Mouse (Mus musculus) urinary bladder, adult 18-20 months (tissue): Measurements from ENCODE around the gene Tepp.
A peak's percentile ranks its signal among the peaks of the same experiment; 100 is the strongest.

Source experiments
- DNase-seq, 2 experiments: peaks; one replicate each; pipeline ENCODE4 v3.0.0; 2022; ENCODE audit warnings: low spot score in 2 of 2, mixed read lengths in 2 of 2

Tepp gene

DNA sequence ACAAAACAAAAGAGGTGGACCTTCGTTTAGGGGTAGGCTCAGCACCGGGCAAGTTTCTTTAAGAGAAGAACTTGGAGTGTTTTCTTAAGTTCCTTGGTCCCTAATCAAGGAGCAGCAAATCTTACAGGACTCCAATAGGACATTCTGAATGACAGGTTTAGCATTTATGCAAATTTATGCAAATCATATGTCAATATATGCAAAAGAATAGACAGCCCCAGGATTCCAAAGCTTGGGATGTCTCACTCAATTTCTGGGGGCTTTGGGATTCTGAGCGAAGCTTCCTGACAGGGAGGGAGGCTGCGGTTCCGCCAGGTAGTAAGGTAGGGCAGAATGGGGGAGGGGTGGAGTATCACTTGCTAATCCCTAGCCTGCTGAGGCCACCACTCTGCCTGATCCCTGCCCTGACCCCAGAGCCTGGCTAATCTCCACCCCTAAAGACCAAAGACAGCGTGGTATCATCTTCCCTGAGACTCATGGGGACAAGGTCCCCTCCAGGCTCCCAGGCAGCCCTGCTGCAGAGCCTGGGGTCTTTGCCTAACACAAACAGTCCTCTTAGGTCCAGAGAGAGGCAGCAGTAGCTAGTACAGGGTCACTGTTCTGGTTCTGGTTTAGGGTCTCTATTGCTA, at the start of gene Tepp:
TSS of gene Tepp (plus strand) at position 225 of the 629 bp plus-strand sequence.
- DNase-seq, result no peak

DNA sequence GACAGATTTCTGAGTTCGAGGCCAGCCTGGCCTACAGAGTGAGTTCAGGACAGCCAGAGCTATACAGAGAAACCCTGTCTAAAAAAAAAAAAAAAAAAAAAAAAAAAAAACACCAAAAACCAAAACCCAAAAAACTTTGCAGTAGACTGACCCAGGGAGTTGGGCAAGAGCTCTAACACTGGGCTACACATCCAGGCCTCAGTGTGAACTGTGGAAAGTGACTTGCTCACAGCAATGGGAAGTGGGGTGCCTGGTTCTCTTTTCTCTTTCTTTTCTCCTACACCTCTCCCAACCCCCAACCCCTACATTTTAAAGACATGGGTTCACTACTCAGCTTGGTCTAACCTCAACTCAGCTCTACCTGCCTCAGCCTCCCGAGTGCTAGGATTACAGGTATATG, 48.2 kb upstream of the Tepp start:
- no peak for DNase-seq

DNA sequence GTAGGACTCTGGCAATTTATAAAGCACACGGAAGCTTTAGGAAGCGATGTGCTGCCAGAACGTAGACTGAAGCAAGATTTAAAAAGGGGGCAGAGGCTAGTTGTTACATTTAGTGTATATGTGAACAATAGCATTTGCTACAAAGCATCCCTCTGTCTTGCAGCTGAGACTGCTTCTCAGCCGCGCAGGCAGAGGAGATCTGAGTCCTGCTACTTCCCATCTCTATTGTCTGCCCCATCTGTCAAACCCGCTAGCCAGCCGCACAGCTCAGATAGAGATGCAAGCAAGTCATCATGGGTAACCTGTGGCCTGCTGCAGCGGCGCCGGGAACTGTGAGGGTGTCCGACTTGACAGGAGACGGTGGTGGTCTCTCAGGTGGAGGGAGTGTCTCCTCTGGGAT, 39.9 kb upstream of the Tepp start:
- DNase-seq, result no peak

- DNase-seq, result no peak
Measured at GRCm38 (mm10) chr8:95271841-95272240, 38.5 kb upstream of the Tepp start.

- no peak for DNase-seq
Measured at GRCm38 (mm10) chr8:95272871-95273270, 37.5 kb upstream of the Tepp start.

GRCm38 (mm10) chr8:95281493-95281892, 28.9 kb upstream of the Tepp start:
- DNase-seq, result no peak

GRCm38 (mm10) chr8:95289066-95289650, 21.2 kb upstream of the Tepp start:
- no peak for DNase-seq

- peak; percentile 33 to 71 for DNase-seq
Measured at GRCm38 (mm10) chr8:95293172-95293571, 17.2 kb upstream of the Tepp start.

DNA sequence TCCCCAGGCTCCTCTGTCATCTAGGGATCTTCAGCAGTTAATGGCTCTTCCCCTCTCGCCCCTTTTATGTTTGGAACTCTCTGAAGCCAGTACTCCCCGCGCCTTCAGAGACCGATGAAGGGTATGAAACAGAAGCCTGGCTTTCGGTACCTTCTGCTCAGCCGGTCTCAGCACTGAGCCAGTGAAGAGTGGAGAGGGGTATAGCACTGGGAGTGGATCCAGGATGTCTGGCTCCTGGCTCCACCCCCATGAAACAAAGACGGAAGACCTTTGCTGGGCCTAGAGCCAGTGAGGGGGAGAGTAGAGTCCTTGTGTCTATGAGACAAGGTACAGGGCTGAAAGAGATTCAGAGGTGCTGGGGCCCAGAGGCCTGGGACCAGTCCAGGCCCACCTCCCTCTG, 16.5 kb upstream of the Tepp start:
- DNase-seq, result no peak

- no peak for DNase-seq
Measured at GRCm38 (mm10) chr8:95302410-95302809, 8.0 kb upstream of the Tepp start.

DNA sequence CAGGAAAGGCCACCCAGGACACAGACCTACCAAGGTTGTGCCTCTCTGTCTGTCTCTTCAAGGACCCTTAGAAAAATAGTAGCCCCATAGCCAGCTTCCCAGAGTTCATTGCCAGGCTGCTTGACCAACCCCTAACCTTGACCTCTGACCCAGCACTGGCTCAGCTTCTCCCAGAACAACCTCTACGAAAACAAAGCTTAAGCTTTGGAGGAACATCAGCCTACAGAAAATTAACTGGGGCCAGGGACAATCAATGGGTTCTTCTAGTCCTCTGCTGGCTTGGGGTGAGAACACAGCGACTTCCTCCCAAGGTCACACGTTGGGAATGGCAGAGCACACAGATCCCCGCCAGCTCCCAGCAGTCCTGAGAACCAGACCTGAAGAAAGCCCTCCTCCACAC, 4.8 kb upstream of the Tepp start:
- DNase-seq, result no peak

DNA sequence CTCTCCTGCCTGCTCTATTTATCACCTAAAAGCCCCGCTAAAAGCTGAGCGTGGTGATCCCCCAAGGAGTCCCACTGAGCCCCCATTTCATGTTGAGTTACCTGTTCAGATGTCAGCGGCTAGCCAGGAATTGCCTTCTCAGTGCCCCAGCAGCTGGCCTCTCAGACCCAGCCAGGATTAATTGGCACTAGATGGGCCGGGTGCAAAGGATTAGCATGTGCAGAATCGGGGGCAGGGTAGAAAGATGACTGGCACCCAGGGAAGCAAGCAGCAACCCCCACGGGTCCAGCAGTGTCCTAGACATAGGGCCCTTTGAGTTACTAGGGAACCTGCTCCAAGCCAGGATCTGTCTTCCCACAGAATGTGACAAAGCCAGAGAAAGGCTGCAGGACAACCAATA, 3.9 kb upstream of the Tepp start, which contains the start of gene Cngb1:
TSS of gene Cngb1 (minus strand) at position 155 of the 400 bp plus-strand sequence.
- DNase-seq, result no peak

DNA sequence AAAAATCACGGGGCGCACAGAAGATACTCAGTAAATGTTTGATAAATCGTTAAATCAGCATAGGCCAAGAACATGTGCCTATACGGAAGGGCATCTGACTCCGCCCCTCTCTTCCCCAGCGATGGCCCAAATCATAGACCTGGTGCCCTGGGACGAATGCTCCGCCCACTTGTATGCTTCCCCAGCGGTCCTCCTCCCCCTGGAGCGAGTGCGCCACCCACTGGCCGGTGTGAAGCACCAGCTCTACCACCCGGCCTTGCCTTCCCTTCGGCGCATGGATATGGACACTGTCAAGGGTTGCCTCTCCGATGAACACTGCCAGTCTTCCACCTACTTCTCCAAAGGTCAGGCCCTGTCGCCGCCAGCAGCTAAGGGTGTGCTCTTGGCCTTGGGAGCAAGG, 2.5 kb downstream of the Tepp start:
- DNase-seq, result no peak

GRCm38 (mm10) chr8:95313857-95314256, 3.5 kb downstream of the Tepp start:
- no peak for DNase-seq

DNA sequence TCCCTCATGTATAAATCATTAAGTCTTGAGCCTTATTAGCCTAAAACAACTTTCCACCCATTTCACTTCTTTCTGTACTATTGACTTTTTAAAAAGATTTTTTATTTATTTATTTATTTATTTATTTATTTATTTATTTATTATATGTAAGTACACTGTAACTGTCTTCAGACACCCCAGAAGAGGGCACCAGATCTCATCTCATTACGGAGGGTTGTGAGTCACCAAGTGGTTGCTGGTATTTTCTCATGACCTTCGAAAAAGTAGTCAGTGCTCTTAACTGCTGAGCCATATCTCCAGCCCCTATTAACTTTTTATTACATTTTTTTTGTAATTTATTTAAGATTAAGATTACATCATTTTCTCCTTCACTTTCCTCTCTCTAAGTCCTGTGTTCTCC, 4.3 kb downstream of the Tepp start:
- no peak for DNase-seq

DNA sequence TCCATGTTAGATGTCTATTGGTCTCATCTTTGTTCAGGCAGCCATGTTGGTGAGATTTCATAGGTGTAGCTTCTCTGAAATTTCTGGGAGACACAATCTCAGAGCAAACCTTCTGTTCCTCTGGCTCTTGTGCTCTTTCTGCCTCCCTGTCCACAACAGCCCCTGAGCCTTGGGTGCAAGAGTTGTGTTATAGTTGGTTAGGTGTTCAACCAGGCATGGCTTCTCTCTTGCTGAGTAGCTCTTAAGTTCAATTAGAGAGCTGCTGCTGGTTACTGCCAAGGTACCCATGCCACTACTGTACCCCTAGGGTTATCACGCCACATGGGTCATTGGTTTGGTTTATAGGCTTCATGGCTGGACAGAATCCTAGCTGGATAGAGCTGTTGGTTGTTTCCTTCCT, 5.0 kb downstream of the Tepp start:
- no peak for DNase-seq

DNA sequence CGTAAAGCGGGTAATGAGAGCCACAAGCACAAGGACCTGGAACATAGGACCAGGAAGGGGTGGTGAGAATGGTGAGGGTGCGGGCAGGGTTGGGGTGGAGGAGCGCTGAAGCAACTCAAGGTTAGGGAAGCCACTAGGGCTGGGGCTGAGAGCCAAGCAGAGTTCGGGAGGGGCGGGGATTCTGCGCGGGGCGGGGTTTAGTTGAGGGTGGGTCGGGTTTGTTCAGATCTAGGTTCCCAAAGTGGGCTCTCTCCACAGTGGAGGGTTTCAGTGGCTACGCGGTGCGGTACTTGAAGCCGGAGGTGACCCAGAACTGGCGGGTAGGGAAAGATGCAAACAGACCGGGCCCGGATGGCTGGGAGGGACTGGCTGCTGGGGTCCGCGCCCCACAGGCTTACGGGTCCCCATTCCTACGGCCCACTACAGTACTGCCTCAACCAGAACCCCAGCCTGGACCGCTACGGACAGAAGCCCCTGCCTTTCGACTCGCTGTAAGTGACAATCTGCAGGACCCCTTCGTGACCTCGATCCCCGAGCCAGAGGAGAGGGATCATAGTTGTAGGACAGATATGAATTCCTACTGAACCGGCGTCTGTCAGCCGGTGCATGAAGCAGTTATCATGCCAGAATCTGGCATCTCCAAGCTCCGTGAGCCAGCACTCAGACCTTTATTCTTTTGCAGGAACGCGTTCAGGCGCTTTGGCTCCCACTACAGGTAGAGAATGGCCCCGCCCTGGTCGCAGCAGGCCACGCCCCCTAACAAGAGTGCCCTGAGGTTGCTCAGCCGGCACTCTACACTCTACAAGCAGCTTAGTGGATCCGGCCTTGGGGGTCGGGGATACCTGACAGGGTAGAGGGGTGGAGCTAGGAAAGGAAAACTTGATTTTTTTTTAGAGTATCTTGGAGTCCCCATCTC, 10.1 kb downstream of the Tepp start:
- peak; percentile 56 to 77 for DNase-seq

DNA sequence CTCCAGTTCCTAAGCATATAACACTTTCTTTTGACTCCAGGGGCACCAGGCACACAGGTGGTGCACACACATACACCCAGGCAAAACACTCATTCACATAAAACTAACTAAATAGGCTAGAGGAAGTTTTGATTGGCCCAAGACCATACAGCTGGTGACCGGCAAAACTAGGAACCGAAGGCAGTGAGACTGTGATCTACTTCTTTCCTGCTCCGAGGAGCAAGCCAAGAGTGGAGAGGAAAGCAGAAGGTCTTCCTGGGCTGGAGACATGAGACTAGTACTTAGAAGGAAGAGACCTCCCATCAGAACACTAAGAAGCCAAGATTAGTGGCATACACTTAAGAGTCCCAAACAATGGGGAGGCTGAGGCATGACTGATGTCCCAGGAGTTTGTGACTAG, 12.8 kb downstream of the Tepp start:
- no peak for DNase-seq

DNA sequence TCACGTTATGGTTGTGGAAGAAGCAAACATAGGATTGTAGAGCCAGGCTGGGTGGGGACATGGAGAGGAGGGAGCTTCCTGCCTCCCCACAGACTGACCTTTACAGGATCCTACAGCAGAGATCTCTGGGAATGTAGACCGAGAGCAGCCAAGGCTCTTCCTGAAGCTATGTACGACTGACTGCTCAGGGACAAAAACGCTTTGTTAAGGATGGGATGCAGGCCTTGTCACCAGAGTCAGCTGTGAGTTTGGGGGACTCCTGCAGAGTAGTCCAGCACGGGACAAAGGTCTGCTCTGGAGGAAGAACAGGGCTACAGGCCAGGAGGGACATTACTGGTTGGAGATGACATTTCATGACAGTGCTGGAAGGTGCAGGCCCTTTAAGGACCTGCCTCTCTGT, 14.3 kb downstream of the Tepp start:
- no peak for DNase-seq

DNA sequence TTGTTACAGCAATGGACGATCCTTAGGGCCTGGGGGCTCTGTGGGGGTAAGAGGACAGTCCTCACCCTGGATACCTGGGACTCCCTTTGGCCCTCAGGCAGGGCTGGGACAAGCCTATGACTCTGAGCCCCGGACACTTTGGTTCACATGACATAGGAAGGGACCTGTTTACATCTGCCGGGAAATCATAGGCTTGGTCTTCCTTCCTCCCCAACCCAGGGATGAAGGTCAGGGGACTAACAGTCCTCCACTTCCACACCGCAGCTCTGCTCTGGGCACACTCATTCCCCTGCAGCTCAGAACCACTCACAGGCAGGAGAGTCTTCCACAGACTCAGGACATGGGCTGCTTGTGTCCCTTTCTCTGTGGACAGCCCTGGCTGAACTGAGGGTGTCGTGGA, 16.5 kb downstream of the Tepp start:
- no peak for DNase-seq

DNA sequence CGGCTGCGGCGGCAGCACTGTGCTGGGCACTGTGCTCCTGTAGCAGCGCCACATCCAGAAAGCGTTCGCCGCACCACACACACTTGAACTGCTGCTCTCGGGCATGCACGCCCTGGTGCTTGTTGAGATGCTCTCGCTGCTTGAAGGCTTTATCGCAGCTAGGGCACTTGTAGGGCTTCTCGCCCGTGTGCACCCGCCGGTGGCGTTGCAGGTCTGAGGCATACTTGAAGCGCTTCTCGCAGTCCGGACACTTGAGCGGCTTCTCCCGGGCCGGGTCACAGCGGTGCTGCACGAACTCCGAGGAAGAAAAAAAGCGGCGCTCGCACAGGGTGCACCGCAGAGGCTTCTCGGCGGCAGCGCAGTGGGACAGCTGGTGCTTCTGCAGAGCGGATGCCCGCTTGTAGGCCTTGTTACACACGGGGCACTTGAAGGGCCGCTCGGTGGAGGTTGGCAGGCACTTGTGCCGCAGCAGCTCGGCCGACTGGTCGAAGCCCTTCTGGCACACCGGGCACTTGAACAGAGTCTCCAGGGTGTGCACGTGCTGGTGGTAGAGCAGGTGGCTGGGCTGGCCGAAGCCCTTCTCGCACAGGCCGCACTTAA, 17.6 kb downstream of the Tepp start:
- DNase-seq, result no peak

GRCm38 (mm10) chr8:95330367-95330766, 20.0 kb downstream of the Tepp start:
- DNase-seq, result no peak
